In the genomic region with DNA sequence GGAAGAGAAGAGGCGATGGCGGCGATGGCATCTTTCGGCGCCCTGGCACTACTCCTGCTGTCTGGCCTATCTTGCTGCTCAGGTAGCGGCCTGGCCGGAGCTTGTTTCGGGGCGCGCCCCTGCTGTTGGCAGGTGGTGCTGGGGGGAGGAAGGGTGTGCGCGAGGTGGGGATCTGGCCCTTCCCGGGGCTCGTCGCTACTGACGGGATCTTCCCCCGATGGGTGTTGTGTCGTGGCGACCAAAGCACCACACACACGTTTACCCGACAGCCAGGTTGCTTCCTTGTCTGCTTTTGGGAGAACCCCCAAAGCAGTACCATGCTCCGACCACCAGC, we compare ENCODE assay signal across 7 mouse cellular contexts. TPM values are rescaled to one million over a fixed set of nuclear protein-coding genes. Genes with fewer than 3 reads are reported as not detected.
DNase-seq lines count a peak whose midpoint lies in the region; ATAC-seq and TF ChIP-seq lines count a peak whose summit lies in the region.

No protein-coding gene starts in this region.

- H3K27me3 ChIP-seq in lung, postnatal 0 days (replicated peaks; ENCODE audit: insufficient read depth, low read length), result no peaks in the 10 kb centered on the region
- peaks cover 26% of the 10 kb centered on the region for H3K27me3 ChIP-seq in limb, embryonic 12.5 days
- no peaks in the 10 kb centered on the region for H3K27me3 ChIP-seq in stomach, embryonic 14.5 days (ENCODE audit: control insufficient read depth, insufficient read depth, low read length)

- no peaks in the 10 kb centered on the region for H3K4me1 ChIP-seq in lung, postnatal 0 days (ENCODE audit: insufficient read depth, low read depth, low read length)
- peaks cover 7% of the 10 kb centered on the region for H3K4me1 ChIP-seq in limb, embryonic 12.5 days (replicated peaks)
- H3K4me1 ChIP-seq in stomach, embryonic 14.5 days (ENCODE audit: control insufficient read depth, insufficient read depth, low read length), result peaks cover 3% of the 10 kb centered on the region; the same call in 1 of the 2 replicates

- peak; percentile 20 for ATAC-seq in lung, postnatal 0 days
- ATAC-seq in erythroblast, adult 5-6 weeks (replicated peaks; ENCODE audit: low FRiP score, poor library complexity, severe bottlenecking), result peak; percentile 46
- ATAC-seq in limb, embryonic 12.5 days (ENCODE audit: insufficient number of reproducible peaks, insufficient read depth, low FRiP score, low TSS enrichment, low read depth), result peak; percentile 4; the same call in 1 of the 2 replicates
- ATAC-seq in stomach, embryonic 14.5 days (ENCODE audit: insufficient number of reproducible peaks, insufficient read depth, low FRiP score, low read depth), result no peak
- no peak for ATAC-seq in monocyte, adult 5-6 weeks (replicated peaks; ENCODE audit: insufficient number of reproducible peaks, low FRiP score, low TSS enrichment, poor library complexity, severe bottlenecking)

- no peaks in the 10 kb centered on the region for H3K9me3 ChIP-seq in lung, postnatal 0 days (ENCODE audit: low read length)
- H3K9me3 ChIP-seq in limb, embryonic 12.5 days, result no peaks in the 10 kb centered on the region
- no peaks in the 10 kb centered on the region for H3K9me3 ChIP-seq in stomach, embryonic 14.5 days (ENCODE audit: control insufficient read depth, low read depth, low read length)

- TF ChIP-seq CTCF in lung, postnatal 0 days (IDR thresholded peaks at IDR 0.05), result no peak

- DNase-seq in lung, postnatal 0 days (ENCODE audit: low spot score), result no peak
- no peak for DNase-seq in lung, adult 18-20 months
- DNase-seq in right cerebral cortex, postnatal 4 days, result no peak

- H3K27ac ChIP-seq in lung, postnatal 0 days (ENCODE audit: low read length), result peak overlapping the region; percentile 91
- H3K27ac ChIP-seq in limb, embryonic 12.5 days, result peak overlapping the region; percentile 67; the same call in 1 of the 2 replicates
- peak overlapping the region; percentile 75; the same call in 1 of the 2 replicates for H3K27ac ChIP-seq in stomach, embryonic 14.5 days (ENCODE audit: low read length)

- H3K36me3 ChIP-seq in lung, postnatal 0 days (ENCODE audit: insufficient read depth, low read length), result no peaks in the 10 kb centered on the region
- H3K36me3 ChIP-seq in limb, embryonic 12.5 days, result peaks cover 19% of the 10 kb centered on the region; the same call in 1 of the 2 replicates
- no peaks in the 10 kb centered on the region; the same call in 1 of the 2 replicates for H3K36me3 ChIP-seq in stomach, embryonic 14.5 days (ENCODE audit: control insufficient read depth, insufficient read depth, low read length)

- no peak for TF ChIP-seq EP300 in lung, postnatal 0 days (IDR thresholded peaks at IDR 0.05)

- peak overlapping the region; percentile 56 for H3K9ac ChIP-seq in lung, postnatal 0 days (replicated peaks; ENCODE audit: low read depth)
- H3K9ac ChIP-seq in limb, embryonic 12.5 days (replicated peaks), result peak overlapping the region; percentile 68
- H3K9ac ChIP-seq in stomach, embryonic 14.5 days (replicated peaks; ENCODE audit: low read depth, low read length), result peak overlapping the region; percentile 65

- peak overlapping the region; percentile 55 for H3K4me3 ChIP-seq in lung, postnatal 0 days (ENCODE audit: low read depth, low read length)
- peak overlapping the region; percentile 58 for H3K4me3 ChIP-seq in limb, embryonic 12.5 days (replicated peaks)
- H3K4me3 ChIP-seq in stomach, embryonic 14.5 days (ENCODE audit: low read depth, low read length), result peak overlapping the region; percentile 54

- peak overlapping the region; percentile 61 for H3K4me2 ChIP-seq in lung, postnatal 0 days (replicated peaks; ENCODE audit: low read depth, low read length)
- H3K4me2 ChIP-seq in limb, embryonic 12.5 days, result peak overlapping the region; percentile 60
- H3K4me2 ChIP-seq in stomach, embryonic 14.5 days (replicated peaks; ENCODE audit: low read depth, low read length), result peak overlapping the region; percentile 49

- WGBS in lung, postnatal 0 days, result 19% methylated on average over 18 of the region's 22 CpGs
- WGBS in limb, embryonic 12.5 days, result 23% methylated on average over 21 of the region's 22 CpGs
- 20% methylated on average over 21 of the region's 22 CpGs for WGBS in stomach, embryonic 14.5 days

RNA-seq across cellular contexts. Expression of gene Ssr4, which starts 0.4 kb away (rescaled TPM):
- 237 and 286 TPM in 2 replicates for polyA plus RNA-seq in lung, postnatal 0 days (2015; fragmentation: Nextera tagmentation; extraction: Ambion mirVana)
- total RNA-seq in erythroblast, adult 5-6 weeks (2015; ENCODE audit: low replicate concordance), result 86.9 and 180 TPM in 2 replicates
- total RNA-seq in erythroblast, adult 5-6 weeks (2017; ENCODE audit: low replicate concordance), result 44.0 and 61.8 TPM in 2 replicates
- 136 and 142 TPM in 2 replicates for polyA plus RNA-seq in limb, embryonic 12.5 days (2016; fragmentation: Nextera tagmentation; extraction: Ambion mirVana)
- 227 and 236 TPM in 2 replicates for polyA plus RNA-seq in stomach, embryonic 14.5 days (2014; fragmentation: Nextera tagmentation; extraction: Ambion mirVana)
- total RNA-seq in monocyte, adult 5-6 weeks (2017), result 136 to 151 TPM (median 138 TPM) in 3 replicates

RNA-seq across cellular contexts. Expression of gene Idh3g, which starts 0.5 kb away (rescaled TPM):
- 146 and 154 TPM in 2 replicates for polyA plus RNA-seq in lung, postnatal 0 days (2015; fragmentation: Nextera tagmentation; extraction: Ambion mirVana)
- 74.8 and 98.4 TPM in 2 replicates for total RNA-seq in erythroblast, adult 5-6 weeks (2015; ENCODE audit: low replicate concordance)
- total RNA-seq in erythroblast, adult 5-6 weeks (2017; ENCODE audit: low replicate concordance), result 62.6 and 62.9 TPM in 2 replicates
- polyA plus RNA-seq in limb, embryonic 12.5 days (2016; fragmentation: Nextera tagmentation; extraction: Ambion mirVana), result 168 and 172 TPM in 2 replicates
- 217 and 238 TPM in 2 replicates for polyA plus RNA-seq in stomach, embryonic 14.5 days (2014; fragmentation: Nextera tagmentation; extraction: Ambion mirVana)
- total RNA-seq in monocyte, adult 5-6 weeks (2017), result 95.4 to 128 TPM (median 113 TPM) in 3 replicates

RNA-seq across cellular contexts. Expression of gene Srpk3, which starts 13.0 kb away (rescaled TPM):
- polyA plus RNA-seq in lung, postnatal 0 days (2015; fragmentation: Nextera tagmentation; extraction: Ambion mirVana), result 2.2 and 2.3 TPM in 2 replicates
- not detected in 2 replicates for total RNA-seq in erythroblast, adult 5-6 weeks (2015; ENCODE audit: low replicate concordance)
- total RNA-seq in erythroblast, adult 5-6 weeks (2017; ENCODE audit: low replicate concordance), result not detected in 2 replicates
- 9.6 and 12.9 TPM in 2 replicates for polyA plus RNA-seq in limb, embryonic 12.5 days (2016; fragmentation: Nextera tagmentation; extraction: Ambion mirVana)
- 2.3 and 2.7 TPM in 2 replicates for polyA plus RNA-seq in stomach, embryonic 14.5 days (2014; fragmentation: Nextera tagmentation; extraction: Ambion mirVana)
- 12.0 to 20.5 TPM (median 19.1 TPM) in 3 replicates for total RNA-seq in monocyte, adult 5-6 weeks (2017)

RNA-seq across cellular contexts. Expression of gene Plxnb3, which starts 30.3 kb away (rescaled TPM):
- polyA plus RNA-seq in lung, postnatal 0 days (2015; fragmentation: Nextera tagmentation; extraction: Ambion mirVana), result 0.54 and 0.67 TPM in 2 replicates
- not detected in 2 replicates for total RNA-seq in erythroblast, adult 5-6 weeks (2015; ENCODE audit: low replicate concordance)
- 0.77 and 0.84 TPM in 2 replicates for total RNA-seq in erythroblast, adult 5-6 weeks (2017; ENCODE audit: low replicate concordance)
- polyA plus RNA-seq in limb, embryonic 12.5 days (2016; fragmentation: Nextera tagmentation; extraction: Ambion mirVana), result 0.21 and 0.22 TPM in 2 replicates
- polyA plus RNA-seq in stomach, embryonic 14.5 days (2014; fragmentation: Nextera tagmentation; extraction: Ambion mirVana), result 0.59 and 0.78 TPM in 2 replicates
- total RNA-seq in monocyte, adult 5-6 weeks (2017), result 2.7 to 6.1 TPM (median 3.9 TPM) in 3 replicates

RNA-seq across cellular contexts. Expression of gene Pdzd4, which starts 37.6 kb away (rescaled TPM):
- polyA plus RNA-seq in lung, postnatal 0 days (2015; fragmentation: Nextera tagmentation; extraction: Ambion mirVana), result 0.20 and 0.32 TPM in 2 replicates
- total RNA-seq in erythroblast, adult 5-6 weeks (2015; ENCODE audit: low replicate concordance), result 1.5 TPM in 1 of 2 replicates, not detected in the other
- 0.28 TPM in 1 of 2 replicates, not detected in the other for total RNA-seq in erythroblast, adult 5-6 weeks (2017; ENCODE audit: low replicate concordance)
- 0.87 and 1.4 TPM in 2 replicates for polyA plus RNA-seq in limb, embryonic 12.5 days (2016; fragmentation: Nextera tagmentation; extraction: Ambion mirVana)
- 1.6 and 1.9 TPM in 2 replicates for polyA plus RNA-seq in stomach, embryonic 14.5 days (2014; fragmentation: Nextera tagmentation; extraction: Ambion mirVana)
- 0.68 to 2.9 TPM (median 1.9 TPM) in 3 replicates for total RNA-seq in monocyte, adult 5-6 weeks (2017)

Comparison
In these comparisons a context has a peak if more than half of its experiments do, and no peak if none do; other contexts are left out.
1. ATAC-seq: peak in lung, postnatal 0 days (single experiment), erythroblast, adult 5-6 weeks (single experiment) and limb, embryonic 12.5 days (single experiment); none in stomach, embryonic 14.5 days (single experiment) and monocyte, adult 5-6 weeks (single experiment).
2. Peak in every context shown above with its lines, with median percentiles within 50 percentile points of each other: H3K27ac ChIP-seq, H3K4me2 ChIP-seq, H3K4me3 ChIP-seq and H3K9ac ChIP-seq.